Mouse (Mus musculus) c-Kit-positive CD71-positive TER-119-positive erythroid progenitor cells, embryonic 14.5 days (primary cell): ENCODE measurements at regions not wholly inside any gene's neighbourhood (a gene's known extent, or its start where the extent isn't known, plus 50 kb on each side); places are given as distances from the start of the nearest gene placed in this dataset.

Experiments used
- DNase-seq: peaks from one replicate; pipeline ENCODE4 v3.0.0-alpha.2; 2013; ENCODE audit warnings: low spot score

- no peak for DNase-seq
Observed at GRCm38 (mm10) chr15:62336454-62337284, 1413.9 kb upstream of the A1bg start.

- no peak for DNase-seq
Observed at GRCm38 (mm10) chr15:62334256-62335009, 1411.6 kb upstream of the A1bg start.

DNA sequence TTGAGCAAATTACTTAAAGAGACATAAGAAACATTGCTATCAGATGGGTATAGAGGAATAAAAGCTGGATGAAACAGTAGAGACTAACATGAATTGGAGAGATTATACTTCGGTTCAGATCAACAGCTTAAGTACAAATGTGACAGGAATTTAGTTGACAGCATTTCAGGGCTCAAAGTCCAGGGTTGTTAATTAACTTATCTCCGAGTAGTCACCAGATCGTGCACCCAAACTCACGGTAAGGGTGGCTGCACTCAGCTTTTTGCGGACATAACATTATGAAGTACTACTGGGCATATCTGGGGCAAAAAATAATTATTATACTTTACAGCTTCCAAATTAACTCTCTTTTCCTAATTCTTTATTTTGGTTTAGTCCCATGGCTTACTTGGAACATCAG lies 1409.3 kb upstream of the A1bg start:
- no peak for DNase-seq

GRCm38 (mm10) chr15:62331138-62331800 lies 1408.5 kb upstream of the A1bg start:
- DNase-seq = no peak

- peak; percentile 22 for DNase-seq
Observed at GRCm38 (mm10) chr15:62328920-62329319, 1406.1 kb upstream of the A1bg start.

GRCm38 (mm10) chr15:62328305-62328881 lies 1405.6 kb upstream of the A1bg start:
- DNase-seq = peak; percentile 62

- no peak for DNase-seq
Observed at GRCm38 (mm10) chr15:62327481-62327880, 1404.7 kb upstream of the A1bg start.

- no peak for DNase-seq
Observed at GRCm38 (mm10) chr15:62326524-62326923, 1403.7 kb upstream of the A1bg start.

DNA sequence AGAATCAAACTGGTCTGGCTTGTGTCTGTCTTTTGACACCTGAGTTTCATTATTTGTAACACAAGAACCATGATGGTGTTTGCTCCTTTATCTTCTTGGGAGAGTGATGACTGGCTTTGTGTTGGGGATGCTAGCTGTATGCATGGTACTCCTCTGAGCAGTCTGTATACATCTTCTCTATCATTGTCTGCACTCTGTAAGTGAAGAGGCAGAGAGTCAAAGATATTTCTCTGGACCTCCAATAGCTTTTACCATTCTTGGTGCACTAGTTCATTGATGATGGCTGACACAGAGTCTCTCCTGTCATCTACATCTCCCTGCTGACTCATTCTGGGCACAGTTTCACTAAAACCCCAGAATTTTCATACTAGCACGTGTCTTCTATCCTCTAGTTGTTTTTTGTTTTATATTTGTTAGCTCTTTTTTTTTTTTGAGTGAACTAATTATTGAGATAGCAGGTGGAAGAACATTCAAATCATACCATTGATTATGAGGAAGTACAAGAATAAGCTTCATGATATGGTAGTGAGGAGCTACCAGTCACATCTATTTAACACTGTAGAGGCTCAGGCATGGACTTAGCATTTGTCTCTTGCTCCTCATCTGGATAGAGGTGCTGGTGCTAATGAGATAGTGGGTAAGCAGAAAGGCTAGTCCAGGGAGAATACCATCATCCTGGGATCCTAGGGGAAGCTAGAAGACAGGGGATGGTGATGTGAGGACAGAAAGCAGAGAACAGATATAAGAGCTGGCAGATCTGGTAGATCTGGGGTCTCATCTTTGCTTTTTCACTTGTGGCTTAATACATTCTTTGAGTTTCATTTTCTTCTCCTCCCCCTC lies 1402.9 kb upstream of the A1bg start:
- DNase-seq = no peak

GRCm38 (mm10) chr15:62320966-62321365 lies 1398.2 kb upstream of the A1bg start:
- DNase-seq = no peak

DNA sequence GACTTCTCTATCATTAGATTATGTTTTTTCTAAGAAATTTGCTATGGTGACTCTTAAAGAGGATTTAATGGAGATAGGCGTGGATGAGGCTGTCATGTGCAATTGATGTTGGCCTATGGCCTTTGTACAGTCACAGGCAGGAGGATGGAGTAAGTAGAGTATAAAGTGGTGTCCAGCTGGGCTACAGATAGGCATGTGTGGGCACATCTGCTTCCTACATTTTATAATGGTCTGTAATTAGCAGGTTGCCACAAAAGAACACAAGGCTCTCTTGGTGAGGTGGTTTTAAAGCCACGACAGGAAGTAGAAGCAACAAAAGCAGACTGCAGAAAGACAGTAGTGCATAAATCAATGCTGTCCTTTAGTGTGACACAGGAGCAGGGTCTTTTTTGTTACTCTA lies 1391.6 kb upstream of the A1bg start:
- no peak for DNase-seq

DNA sequence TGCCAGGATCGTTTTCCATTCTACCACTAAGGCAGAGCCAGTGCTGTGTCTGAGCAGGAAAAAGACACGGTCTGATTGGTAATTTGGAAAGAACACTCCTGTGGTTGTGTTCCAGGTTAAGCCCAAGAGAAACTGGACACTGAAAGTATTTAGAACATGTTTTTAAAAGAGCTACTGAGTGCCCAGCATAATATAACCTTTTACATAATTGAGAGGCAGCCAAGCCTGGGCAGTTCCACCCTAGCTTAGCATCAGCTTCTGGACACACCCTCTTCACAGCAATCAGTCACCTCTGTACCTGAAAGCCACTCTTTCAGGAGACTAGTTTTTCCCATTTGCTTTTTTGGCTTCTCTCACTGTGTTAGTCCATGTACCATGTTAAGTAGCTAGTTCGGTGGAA lies 1379.4 kb upstream of the A1bg start:
- DNase-seq = no peak

DNA sequence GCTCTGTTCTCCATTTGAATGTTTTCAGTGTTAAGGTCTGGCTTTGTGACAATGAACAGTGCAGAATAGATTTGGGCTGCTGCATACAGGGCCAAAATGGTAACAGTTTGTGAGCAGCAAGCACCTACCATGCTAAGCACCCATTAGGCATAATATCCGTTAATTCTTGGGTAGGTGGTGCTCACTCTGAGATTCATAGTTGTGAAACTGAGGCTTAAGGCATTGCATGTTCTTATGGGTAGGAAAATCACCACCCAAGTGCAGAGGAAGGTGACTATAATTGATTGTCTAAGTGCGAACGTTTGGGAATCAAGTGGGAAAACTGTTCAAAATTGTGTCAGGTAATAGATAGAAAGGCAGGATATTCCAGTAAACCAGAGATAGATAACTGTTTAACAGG lies 1378.8 kb upstream of the A1bg start:
- DNase-seq = no peak

- peak; percentile 32 for DNase-seq
Observed at GRCm38 (mm10) chr15:62297138-62297537, 1374.3 kb upstream of the A1bg start.

DNA sequence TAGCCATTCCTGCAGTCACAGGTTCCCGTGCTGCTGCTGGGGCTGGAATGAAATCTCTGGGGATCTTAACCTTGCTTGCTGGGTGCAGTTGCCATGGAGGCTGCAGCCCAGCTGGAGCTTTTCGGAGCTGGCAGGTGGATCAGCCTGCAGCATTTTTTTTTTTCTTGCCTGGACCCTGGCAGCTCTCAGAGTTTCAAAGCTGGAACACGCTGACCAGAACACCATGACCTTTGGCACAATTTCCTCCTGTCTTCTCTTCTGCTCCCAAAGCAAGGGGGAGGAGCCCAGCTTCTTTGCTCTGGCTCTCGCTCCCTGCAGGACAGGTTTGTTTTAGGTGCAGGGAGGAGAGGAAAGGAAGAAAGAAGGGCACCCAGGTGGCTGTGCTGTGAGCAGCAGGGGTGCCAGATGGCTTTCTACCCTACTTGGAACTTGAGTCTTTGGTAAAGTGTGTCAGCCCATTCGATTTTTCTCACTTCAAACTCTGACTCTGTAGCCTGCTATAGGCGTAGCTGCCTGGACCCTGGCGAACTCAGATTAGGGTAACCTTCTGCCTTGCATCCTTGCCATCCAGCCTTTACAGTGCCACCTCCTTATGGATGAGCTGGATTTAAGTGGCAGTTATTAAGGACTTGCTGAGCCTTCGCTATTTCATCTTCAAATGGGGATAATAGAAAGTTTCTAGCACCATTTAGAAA lies 1372.6 kb upstream of the A1bg start:
- no peak for DNase-seq

DNA sequence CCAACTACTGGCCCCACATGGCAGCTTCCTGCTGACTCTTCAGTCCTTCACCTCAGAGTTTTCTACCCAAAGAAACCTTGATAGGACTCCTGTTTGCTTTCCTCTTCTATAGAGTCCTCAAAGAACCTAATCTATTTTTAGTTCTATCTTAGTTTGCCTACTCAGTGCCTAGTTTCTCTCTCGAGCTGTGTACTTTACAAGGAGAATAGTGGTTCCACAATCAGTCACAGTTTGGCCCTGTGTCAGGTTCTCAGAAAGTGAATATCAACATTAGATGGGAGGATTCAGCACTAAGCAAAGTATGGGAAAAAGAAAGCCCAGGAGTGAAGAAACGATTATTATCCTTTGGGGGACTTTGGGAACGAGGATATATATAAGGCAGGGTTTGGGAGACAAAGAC lies 1372.0 kb upstream of the A1bg start:
- no peak for DNase-seq

GRCm38 (mm10) chr15:62292876-62293275 lies 1370.1 kb upstream of the A1bg start:
- no peak for DNase-seq

DNA sequence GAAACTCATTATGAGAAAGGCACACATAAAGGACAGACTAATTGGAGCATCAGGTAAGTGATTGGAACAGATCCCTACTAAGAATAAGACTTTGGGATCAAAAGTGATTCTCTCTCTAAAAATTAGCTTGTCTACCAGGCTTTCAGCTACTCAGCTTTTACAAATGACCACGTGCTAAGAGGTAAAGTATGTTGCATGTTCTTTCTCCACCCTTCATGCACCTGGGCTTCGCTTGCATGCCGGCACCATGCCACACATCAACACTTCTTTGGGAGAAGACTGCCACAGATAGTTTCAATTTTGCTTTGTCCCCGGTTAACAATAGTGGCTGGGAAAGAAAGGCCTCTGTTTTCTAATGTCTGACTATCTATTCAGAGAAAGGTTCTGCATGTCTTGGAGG lies 1367.9 kb upstream of the A1bg start:
- no peak for DNase-seq

GRCm38 (mm10) chr15:62286666-62287655 lies 1364.1 kb upstream of the A1bg start:
- DNase-seq = no peak
